Mouse (Mus musculus): Measurements from ENCODE around the gene Gm17349. TPM values are rescaled to one million over a fixed set of nuclear protein-coding genes. Genes with fewer than 3 reads are reported as not detected.

The Gm17349 gene
- total and polyA plus RNA-seq, 3 experiments: 2.1 TPM; not detected in 2

- TF ChIP-seq MEF2A (IDR thresholded peaks at IDR 0.05; ENCODE audit: extremely low read depth, insufficient replicate concordance, low read depth, low read length, poor library complexity, severe bottlenecking) (0 out of 2 replicates have a peak, but pooled peaks have one; percentile 48), MYB (IDR thresholded peaks at IDR 0.05; ENCODE audit: low read depth, low read length) (peak; percentile 61), ZNF384 (IDR thresholded peaks at IDR 0.05; ENCODE audit: low read depth, low read length) (no peak; the same call in 1 of the 2 replicates), GABPA (IDR thresholded peaks at IDR 0.05; ENCODE audit: low read depth, low read length) (no peak; the same call in 1 of the 2 replicates)
These were observed 40.5 kb downstream of the Gm17349 start (continued) for GRCm38 (mm10) chr15:99664600-99665451.

- Histone ChIP-seq H3K27me3 (ENCODE audit: control insufficient read depth in 1 of 2, insufficient read depth in 2 of 2, low read length in 2 of 2) (peaks cover 0 to 2% of the 10 kb centered on the region in 2 experiments; a peak in 1 of 4 replicates), H3K4me1 (ENCODE audit: control insufficient read depth in 1 of 2, insufficient read depth in 2 of 2, low read length in 2 of 2) (peaks cover 13 to 43% of the 10 kb centered on the region in 2 experiments), H3K9me3 (replicated peaks; ENCODE audit: insufficient read depth, low read length) (no peaks in the 10 kb centered on the region), H3K9ac (ENCODE audit: control insufficient read depth, low read depth, low read length, poor library complexity, severe bottlenecking) (peak overlapping the region; percentile 75), H3K4me3 (ENCODE audit: control insufficient read depth in 1 of 2, insufficient read depth in 1 of 2, low read depth in 2 of 2, low read length in 2 of 2) (peak overlapping the region; percentile 45 to 51), H3K27ac (ENCODE audit: control insufficient read depth, low read depth, low read length) (peak overlapping the region; percentile 92), H3K36me3 (ENCODE audit: control insufficient read depth in 1 of 2, insufficient read depth in 2 of 2, low read length in 2 of 2) (peaks cover 0 to 31% of the 10 kb centered on the region in 2 experiments; a peak in 2 of 4 replicates), H3K79me2 (ENCODE audit: control insufficient read depth, insufficient read depth, low read length, poor library complexity) (peaks cover 2% of the 10 kb centered on the region; the same call in 1 of the 2 replicates)
- peak; percentile 70 for DNase-seq (ENCODE audit: low read depth, low spot score)
- peak; percentile 93 for TF ChIP-seq BHLHE40 (IDR thresholded peaks at IDR 0.05; ENCODE audit: borderline replicate concordance, low read depth, low read length)
- TF ChIP-seq MXI1 (IDR thresholded peaks at IDR 0.05; ENCODE audit: low read depth, low read length): peak; percentile 86
- no peak for TF ChIP-seq CTCF (IDR thresholded peaks at IDR 0.05 in 2 of 3, conservative IDR thresholded peaks at IDR 0.05 in 1 of 3; ENCODE audit: control insufficient read depth in 1 of 3, insufficient read depth in 1 of 3, low read depth in 2 of 3, low read length in 3 of 3, poor library complexity in 1 of 3, severe bottlenecking in 1 of 3)
- TF ChIP-seq ZMIZ1 (IDR thresholded peaks at IDR 0.05; ENCODE audit: low read depth, low read length): no peak
- no peak for TF ChIP-seq KAT2A (conservative IDR thresholded peaks at IDR 0.05; ENCODE audit: low read depth, low read length)
- TF ChIP-seq TAL1 (IDR thresholded peaks at IDR 0.05; ENCODE audit: low read length): no peak
- TF ChIP-seq USF1 (IDR thresholded peaks at IDR 0.05; ENCODE audit: low read depth, low read length): peak; percentile 50; the same call in 1 of the 2 replicates
- no peak for TF ChIP-seq ELF1 (IDR thresholded peaks at IDR 0.05; ENCODE audit: low read depth, low read length)
- 0 out of 2 replicates have a peak, but pooled peaks have one; percentile 40 for TF ChIP-seq GABPA (IDR thresholded peaks at IDR 0.05; ENCODE audit: low read depth, low read length)
- TF ChIP-seq UBTF (IDR thresholded peaks at IDR 0.05; ENCODE audit: borderline replicate concordance, insufficient read depth, low read depth, low read length): no peak
- no peak for TF ChIP-seq NRF1 (IDR thresholded peaks at IDR 0.05; ENCODE audit: insufficient read depth, low read depth, low read length, poor library complexity, severe bottlenecking)
- peak; percentile 87; the same call in 1 of the 2 replicates for TF ChIP-seq MYC (IDR thresholded peaks at IDR 0.05; ENCODE audit: low read depth, low read length)
- peak; percentile 87 for TF ChIP-seq MAX (IDR thresholded peaks at IDR 0.05; ENCODE audit: low read length)
- TF ChIP-seq E2F4 (IDR thresholded peaks at IDR 0.05; ENCODE audit: borderline replicate concordance, low read depth, low read length): no peak
- no peak for TF ChIP-seq TCF12 (IDR thresholded peaks at IDR 0.05; ENCODE audit: low read depth, low read length)
- TF ChIP-seq ZNF384 (IDR thresholded peaks at IDR 0.05; ENCODE audit: low read depth, low read length): peak; percentile 76
- TF ChIP-seq MAZ (IDR thresholded peaks at IDR 0.05; ENCODE audit: low read depth, low read length): no peak
- 0 out of 4 replicates have a peak, but pooled peaks of 1 of the 2 experiments have one; percentile 1 for TF ChIP-seq USF2 (IDR thresholded peaks at IDR 0.05; ENCODE audit: borderline replicate concordance in 1 of 2, insufficient read depth in 1 of 2, low read depth in 1 of 2, low read length in 2 of 2)
- TF ChIP-seq POLR2A (IDR thresholded peaks at IDR 0.05; ENCODE audit: control insufficient read depth in 1 of 2, insufficient read depth in 1 of 2, low read depth in 1 of 2, low read length in 2 of 2, poor library complexity in 1 of 2): no peak
These were observed 41.2 kb downstream of the Gm17349 start for GRCm38 (mm10) chr15:99663964-99664599.

Measured in MEL (cell line).